Mouse (Mus musculus): ENCODE results near the gene Colgalt2. TPM values are rescaled to one million over a fixed set of nuclear protein-coding genes. Genes with fewer than 3 reads are reported as not detected.

Colgalt2 gene
- polyA plus RNA-seq, 1 experiment from 2014 or later, result 2.8 TPM

GRCm38 (mm10) chr1:152556576-152557281 is 157.1 kb downstream of the Colgalt2 start:
- Histone ChIP-seq H3K27ac (ENCODE audit: low read length) (peak overlapping the region; percentile 82), H3K4me2 (replicated peaks; ENCODE audit: low read depth, low read length) (no peak overlapping the region), H3K4me1 (ENCODE audit: insufficient read depth, low read length) (peaks cover 76% of the 10 kb centered on the region), H3K4me3 (ENCODE audit: low read length) (no peak overlapping the region), H3K9ac (replicated peaks; ENCODE audit: low read length) (no peak overlapping the region), H3K36me3 (ENCODE audit: insufficient read depth, low read length) (peaks cover 7% of the 10 kb centered on the region; the same call in 1 of the 2 replicates), H3K9me3 (ENCODE audit: low read length) (no peaks in the 10 kb centered on the region), H3K27me3 (ENCODE audit: insufficient read depth, low read length) (no peaks in the 10 kb centered on the region)
- ATAC-seq (ENCODE audit: low FRiP score, low TSS enrichment), result no peak
- 50% methylated on average over 14 of the region's 14 CpGs for WGBS

Other genes starting within 250 kb of the Colgalt2 start
- 88.0 and 94.5 TPM in 2 replicates for gene Tsen15, start 13.1 kb upstream of the Colgalt2 start, polyA plus RNA-seq (2015; fragmentation: Nextera tagmentation; extraction: Ambion mirVana)

Data from kidney, embryonic 16.5 days (tissue).